Mouse (Mus musculus) kidney, embryonic 15.5 days (tissue): ENCODE data around the gene Eef1a2. TPM values are rescaled to one million over a fixed set of nuclear protein-coding genes. Genes with fewer than 3 reads are reported as not detected.

Source experiments
- ATAC-seq: fragments of 200-750 bp; cut with Nextera tagmentation; replicated peaks from 2 replicates; pipeline ENCODE4 v1.8.0; 2017; ENCODE audit warnings: moderate TSS enrichment; ENCODE audit not compliant: low FRiP score
- H3K27ac ChIP-seq: fragments of 300-500 bp; sonication (generic); 2 replicates; pipeline ENCODE4 v1.5.1; 2015; ENCODE audit warnings: mild to moderate bottlenecking, inconsistent platforms
- H3K27me3 ChIP-seq: fragments of 300-500 bp; sonication (generic); 2 replicates; pipeline ENCODE4 v1.6.1; 2015; ENCODE audit warnings: inconsistent platforms
- H3K36me3 ChIP-seq: fragments of 300-500 bp; sonication (generic); 2 replicates; pipeline ENCODE4 v1.6.1; 2015; ENCODE audit warnings: inconsistent platforms
- H3K4me1 ChIP-seq: fragments of 300-500 bp; sonication (generic); 2 replicates; pipeline ENCODE4 v1.6.1; 2015; ENCODE audit warnings: inconsistent platforms
- H3K4me2 ChIP-seq: fragments of 300-500 bp; sonication (generic); 2 replicates; pipeline ENCODE4 v1.6.1; 2015; ENCODE audit warnings: moderate library complexity, mild to moderate bottlenecking, inconsistent platforms
- H3K4me3 ChIP-seq: fragments of 300-500 bp; sonication (generic); replicated peaks from 2 replicates; pipeline ENCODE4 v1.5.1; 2015; ENCODE audit warnings: mild to moderate bottlenecking, inconsistent platforms
- H3K9ac ChIP-seq: fragments of 300-500 bp; sonication (generic); 2 replicates; pipeline ENCODE4 v1.6.1; 2015; ENCODE audit warnings: mild to moderate bottlenecking, inconsistent platforms
- H3K9me3 ChIP-seq: fragments of 300-500 bp; sonication (generic); replicated peaks from 2 replicates; pipeline ENCODE4 v1.6.1; 2016; ENCODE audit warnings: inconsistent platforms
- WGBS: fragments of 180-500 bp; shearing (Covaris S2); methylation state at CpG from one replicate; pipeline ENCODE4 v1.1.7; 2015; ENCODE audit warnings: mixed read lengths; 5-methylcytosine and 5-hydroxymethylcytosine counted together
- polyA plus RNA-seq: library from polyadenylated mRNA; unstranded; fragments of >200 nt; fragmentation: Nextera tagmentation; extraction: Ambion mirVana; gene quantifications from 2 replicates; pipeline ENCODE4 v1.2.1, GENCODE M21; 2015

The Eef1a2 gene
- polyA plus RNA-seq, 1 experiment from 2014 or later: 0.17 TPM

GRCm38 (mm10) chr2:181143509-181144276, 13.1 kb downstream of the Eef1a2 start:
- no peak for ATAC-seq
- 72% methylated on average over 2 of the region's 2 CpGs for WGBS

DNA sequence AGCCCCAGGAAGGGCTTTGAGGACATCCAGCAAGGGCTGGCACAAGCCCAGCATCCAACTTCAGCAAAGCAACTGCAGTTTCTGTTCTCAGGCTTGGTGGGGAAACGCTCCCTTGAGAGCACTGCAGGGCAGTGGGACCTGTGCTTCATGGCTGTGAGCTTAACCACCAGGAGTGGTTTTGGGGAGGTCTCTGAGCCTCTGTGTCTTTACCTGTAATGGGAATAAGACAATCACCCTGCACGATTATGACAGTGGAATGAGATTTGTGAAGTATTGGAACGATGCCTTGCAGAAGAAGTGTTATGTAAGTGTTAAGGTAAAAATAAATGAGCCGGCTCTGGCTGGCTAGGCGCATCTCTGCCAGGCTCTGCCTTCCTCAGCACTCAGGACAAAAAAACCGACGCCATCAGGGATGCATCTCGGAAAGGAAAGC, 14.1 kb downstream of the Eef1a2 start:
- H3K4me2 ChIP-seq: no peak overlapping the region
- no peaks in the 10 kb centered on the region for H3K36me3 ChIP-seq
- peaks cover 58% of the 10 kb centered on the region for H3K27me3 ChIP-seq
- H3K9me3 ChIP-seq: no peaks in the 10 kb centered on the region
- 58% methylated on average over 8 of the region's 8 CpGs for WGBS
- no peak overlapping the region for H3K27ac ChIP-seq
- ATAC-seq: no peak
- peaks cover 4% of the 10 kb centered on the region for H3K4me1 ChIP-seq
- H3K4me3 ChIP-seq: no peak overlapping the region
- H3K9ac ChIP-seq: no peak overlapping the region

More at GRCm38 (mm10) chr2:181143509-181144276, 13.1 kb downstream of the Eef1a2 start:
- H3K4me1 ChIP-seq: peaks cover 12% of the 10 kb centered on the region
- H3K27ac ChIP-seq: no peak overlapping the region
- no peak overlapping the region for H3K4me2 ChIP-seq
- peaks cover 56% of the 10 kb centered on the region for H3K27me3 ChIP-seq
- H3K36me3 ChIP-seq: no peaks in the 10 kb centered on the region
- no peak overlapping the region for H3K9ac ChIP-seq
- no peak overlapping the region for H3K4me3 ChIP-seq
- no peaks in the 10 kb centered on the region for H3K9me3 ChIP-seq

GRCm38 (mm10) chr2:181139641-181140193, 17.1 kb downstream of the Eef1a2 start:
- Histone ChIP-seq H3K4me1 (peaks cover 6% of the 10 kb centered on the region), H3K4me3 (no peak overlapping the region), H3K27me3 (peaks cover 63% of the 10 kb centered on the region), H3K4me2 (no peak overlapping the region), H3K9me3 (no peaks in the 10 kb centered on the region), H3K27ac (no peak overlapping the region), H3K9ac (no peak overlapping the region), H3K36me3 (no peaks in the 10 kb centered on the region)
- ATAC-seq: no peak
- WGBS: 85% methylated on average over 5 of the region's 5 CpGs

DNA sequence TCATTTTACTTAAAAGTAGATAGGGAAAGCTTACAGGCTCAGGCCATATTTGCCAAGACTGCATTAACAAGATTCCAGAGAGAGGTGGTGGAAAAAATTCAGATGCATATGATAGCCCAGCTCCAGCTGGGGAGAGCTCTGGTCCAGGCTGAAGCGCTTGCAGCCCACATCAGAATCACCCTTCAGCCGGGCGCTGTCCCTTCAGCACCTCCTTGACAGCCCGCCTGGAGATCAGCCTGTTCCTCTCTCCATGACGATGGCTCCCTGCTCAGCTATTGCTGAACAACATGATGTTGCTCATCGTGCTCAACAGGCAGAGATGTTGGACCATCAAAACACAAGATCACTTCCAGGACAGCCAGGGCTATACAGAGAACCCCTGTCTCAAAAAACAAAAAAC, 19.9 kb downstream of the Eef1a2 start:
- H3K27me3 ChIP-seq: peaks cover 75% of the 10 kb centered on the region
- no peak overlapping the region for H3K27ac ChIP-seq
- H3K4me3 ChIP-seq: no peak overlapping the region
- no peak for ATAC-seq
- H3K9ac ChIP-seq: no peak overlapping the region
- peaks cover 15% of the 10 kb centered on the region for H3K4me1 ChIP-seq
- H3K9me3 ChIP-seq: no peaks in the 10 kb centered on the region
- WGBS: 3% methylated on average over 6 of the region's 6 CpGs
- no peak overlapping the region for H3K4me2 ChIP-seq
- H3K36me3 ChIP-seq: no peaks in the 10 kb centered on the region

- Histone ChIP-seq H3K9me3 (no peaks in the 10 kb centered on the region), H3K36me3 (no peaks in the 10 kb centered on the region), H3K27ac (no peak overlapping the region), H3K27me3 (peaks cover 77% of the 10 kb centered on the region), H3K4me1 (peaks cover 15% of the 10 kb centered on the region), H3K9ac (no peak overlapping the region), H3K4me3 (peak overlapping the region; percentile 51), H3K4me2 (peak overlapping the region; percentile 86)
- WGBS: 12% methylated on average over 4 of the region's 4 CpGs
- no peak for ATAC-seq
These were observed 21.4 kb downstream of the Eef1a2 start for GRCm38 (mm10) chr2:181135446-181135818.

- WGBS: under 1% methylated on average over 97 of the region's 104 CpGs
- peaks cover 15% of the 10 kb centered on the region for H3K4me1 ChIP-seq
- ATAC-seq: no peak
- H3K4me2 ChIP-seq: peak within 1 kb of the TSS; percentile 86
- no peaks in the 10 kb centered on the region for H3K36me3 ChIP-seq
- peak within 1 kb of the TSS; percentile 51 for H3K4me3 ChIP-seq
- H3K27ac ChIP-seq: no peak within 1 kb of the TSS
- H3K27me3 ChIP-seq: peaks cover 81% of the 10 kb centered on the region
- H3K9ac ChIP-seq: no peak within 1 kb of the TSS
- no peaks in the 10 kb centered on the region for H3K9me3 ChIP-seq
These were observed 22.0 kb downstream of the Eef1a2 start, which contains the start of gene Kcnq2 for GRCm38 (mm10) chr2:181134591-181135445. TSS of gene Kcnq2 (minus strand) at chr2:181135300.

DNA sequence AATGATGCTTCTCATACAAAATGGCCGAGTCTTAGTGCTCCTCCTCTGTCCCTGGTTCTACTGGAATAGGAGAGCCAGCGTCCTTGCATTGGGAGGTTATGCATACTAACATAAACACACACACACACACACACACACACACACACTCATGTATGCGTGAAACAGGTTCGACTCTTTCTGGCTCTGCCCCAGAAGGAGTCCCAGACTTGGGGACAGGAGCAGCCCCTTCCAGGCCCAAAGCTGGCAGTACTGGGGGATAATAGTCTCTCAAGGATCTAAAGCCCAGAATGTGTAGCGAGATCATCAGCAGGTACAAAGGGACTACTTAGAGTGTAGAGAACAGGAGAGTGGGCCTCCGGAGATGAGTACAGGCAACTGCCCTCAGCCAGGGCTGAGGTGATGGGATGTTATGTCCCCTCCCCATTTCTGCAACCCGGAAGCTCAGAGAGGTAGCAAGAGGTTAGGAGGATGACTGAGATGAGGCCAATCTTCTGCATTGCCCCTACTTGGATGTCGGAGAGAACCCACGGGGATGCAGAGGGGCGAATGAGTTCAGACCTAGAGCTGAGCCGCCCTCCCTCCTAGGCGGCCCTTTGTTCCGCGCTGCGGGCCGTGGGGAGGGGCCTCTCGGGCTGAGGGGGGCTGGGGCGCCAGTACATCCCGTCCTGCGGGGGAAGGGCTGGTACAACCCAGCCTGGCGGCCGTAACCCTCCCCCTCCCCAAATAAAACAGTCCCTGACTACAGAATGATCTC, 22.8 kb downstream of the Eef1a2 start:
- Histone ChIP-seq H3K9me3 (no peaks in the 10 kb centered on the region), H3K36me3 (no peaks in the 10 kb centered on the region), H3K9ac (no peak overlapping the region), H3K4me2 (peak overlapping the region; percentile 86), H3K27me3 (peaks cover 81% of the 10 kb centered on the region), H3K4me3 (peak overlapping the region; percentile 51), H3K27ac (no peak overlapping the region), H3K4me1 (peaks cover 15% of the 10 kb centered on the region)
- no peak for ATAC-seq
- WGBS: 11% methylated on average over 21 of the region's 22 CpGs

GRCm38 (mm10) chr2:181130245-181130644, 26.6 kb downstream of the Eef1a2 start:
- no peaks in the 10 kb centered on the region for H3K36me3 ChIP-seq
- H3K4me1 ChIP-seq: peaks cover 14% of the 10 kb centered on the region
- peaks cover 52% of the 10 kb centered on the region for H3K27me3 ChIP-seq
- WGBS: 79% methylated on average over 4 of the region's 4 CpGs
- no peak overlapping the region for H3K4me2 ChIP-seq
- no peaks in the 10 kb centered on the region for H3K9me3 ChIP-seq
- ATAC-seq: no peak
- H3K27ac ChIP-seq: no peak overlapping the region
- no peak overlapping the region for H3K4me3 ChIP-seq
- H3K9ac ChIP-seq: no peak overlapping the region

- H3K4me3 ChIP-seq: no peak overlapping the region
- H3K9ac ChIP-seq: no peak overlapping the region
- no peak overlapping the region for H3K27ac ChIP-seq
- no peaks in the 10 kb centered on the region for H3K36me3 ChIP-seq
- H3K4me1 ChIP-seq: peaks cover 1% of the 10 kb centered on the region; the same call in 1 of the 2 replicates
- H3K9me3 ChIP-seq: no peaks in the 10 kb centered on the region
- H3K27me3 ChIP-seq: peaks cover 39% of the 10 kb centered on the region
- no peak for ATAC-seq
- H3K4me2 ChIP-seq: no peak overlapping the region
- WGBS: 75% methylated on average over 4 of the region's 4 CpGs
These were observed 27.9 kb downstream of the Eef1a2 start for GRCm38 (mm10) chr2:181128963-181129362.

DNA sequence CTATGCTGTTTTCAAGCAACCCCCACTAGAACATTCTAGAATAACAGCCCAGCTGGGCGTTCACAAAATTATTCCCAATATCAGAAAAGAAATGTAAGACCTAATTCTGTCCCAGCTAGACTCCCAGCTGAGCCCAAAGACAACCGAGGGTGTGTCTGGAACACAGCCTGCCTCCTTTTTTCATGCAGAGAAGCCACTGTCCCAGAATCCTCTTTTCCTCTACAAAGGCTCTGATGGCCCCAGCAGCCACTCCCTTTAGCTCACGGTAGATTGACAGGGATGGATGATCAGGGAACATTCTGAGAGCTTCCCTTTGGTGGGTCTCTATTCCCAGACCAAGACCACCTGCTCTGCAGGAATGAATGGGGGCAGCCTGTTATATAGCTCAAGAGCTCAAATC, 29.0 kb downstream of the Eef1a2 start:
- Histone ChIP-seq H3K4me2 (no peak overlapping the region), H3K27ac (no peak overlapping the region), H3K9ac (no peak overlapping the region), H3K4me1 (no peaks in the 10 kb centered on the region), H3K27me3 (peaks cover 27% of the 10 kb centered on the region), H3K9me3 (no peaks in the 10 kb centered on the region), H3K4me3 (no peak overlapping the region), H3K36me3 (no peaks in the 10 kb centered on the region)
- WGBS: 45% methylated on average over 3 of the region's 3 CpGs
- ATAC-seq: no peak

DNA sequence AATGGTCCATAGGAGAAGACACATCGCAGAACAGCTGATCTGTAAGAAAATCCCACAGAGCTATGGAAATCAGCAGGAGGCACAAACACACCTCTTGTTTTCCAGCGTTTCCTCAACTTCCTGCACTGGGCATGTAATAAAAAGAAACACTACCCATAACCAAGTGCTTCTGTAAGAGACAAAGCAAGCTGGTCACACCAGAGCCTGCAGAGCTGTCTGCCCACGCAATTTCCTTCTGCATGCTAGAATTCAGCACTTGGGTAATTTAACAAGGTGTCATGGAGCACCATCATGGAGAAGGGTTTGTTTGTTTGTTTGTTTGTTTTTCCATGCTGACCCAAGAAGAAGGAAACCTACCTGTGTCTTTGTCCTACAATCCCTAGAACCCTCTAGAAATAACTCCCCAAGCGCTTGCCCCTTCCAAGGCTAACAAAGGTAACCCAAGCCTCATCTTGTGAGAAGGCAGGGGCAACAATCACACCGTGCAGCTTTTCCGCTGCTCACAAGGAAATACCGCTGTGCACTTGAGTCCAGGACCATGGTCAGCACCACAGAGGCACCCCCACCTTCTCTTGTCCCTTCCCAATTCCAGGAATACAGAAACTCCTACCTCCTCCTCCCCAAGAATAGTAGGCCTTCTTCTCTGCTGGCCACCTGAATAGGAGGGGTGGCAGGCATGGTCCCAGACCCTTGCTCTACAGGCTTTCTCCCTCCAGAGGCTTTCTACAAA, 30.9 kb downstream of the Eef1a2 start:
- H3K4me2 ChIP-seq: no peak overlapping the region
- no peak overlapping the region for H3K4me3 ChIP-seq
- WGBS: 45% methylated on average over 7 of the region's 7 CpGs
- H3K4me1 ChIP-seq: no peaks in the 10 kb centered on the region
- peaks cover 11% of the 10 kb centered on the region; the same call in 1 of the 2 replicates for H3K27me3 ChIP-seq
- H3K9me3 ChIP-seq: no peaks in the 10 kb centered on the region
- no peak overlapping the region for H3K27ac ChIP-seq
- no peak overlapping the region for H3K9ac ChIP-seq
- H3K36me3 ChIP-seq: no peaks in the 10 kb centered on the region
- no peak for ATAC-seq
